Mouse (Mus musculus) thymus, adult 2 months (tissue): Measurements from ENCODE around the gene Espn.

Experiments
- CTCF ChIP-seq: fragments of 200-500 bp; IDR thresholded peaks from 2 replicates; pipeline ENCODE4 v1.5.1; 2012; ENCODE audit warnings: mild to moderate bottlenecking, control low read depth, low read length, moderate library complexity, borderline replicate concordance; ENCODE audit not compliant: control insufficient read depth, poor library complexity, insufficient read depth; ENCODE audit errors: extremely low read depth
- POLR2A ChIP-seq: fragments of 200-500 bp; IDR thresholded peaks from 2 replicates; pipeline ENCODE4 v1.6.1; 2012; ENCODE audit warnings: mild to moderate bottlenecking, low read length, control low read depth, moderate library complexity; ENCODE audit not compliant: control insufficient read depth, poor library complexity, insufficient read depth; ENCODE audit errors: extremely low read depth

- no peak for TF ChIP-seq CTCF
- TF ChIP-seq POLR2A: no peak
Observed at GRCm38 (mm10) chr4:152141521-152142135, 10.5 kb downstream of the Espn start.
